Mouse (Mus musculus) spleen, adult 2 months (tissue): ENCODE results near the gene Arhgdib.

ENCODE experiments used
- CTCF ChIP-seq: fragments of 200-500 bp; IDR thresholded peaks from 2 replicates; pipeline ENCODE4 v1.5.1; 2011; ENCODE audit warnings: mild to moderate bottlenecking, inconsistent platforms; ENCODE audit not compliant: insufficient read depth, insufficient read length, insufficient replicate concordance; ENCODE audit errors: extremely low read depth
- POLR2A ChIP-seq: fragments of 200-500 bp; IDR thresholded peaks from 2 replicates; pipeline ENCODE4 v1.6.1; 2011; ENCODE audit warnings: low read depth, low read length, inconsistent platforms

DNA sequence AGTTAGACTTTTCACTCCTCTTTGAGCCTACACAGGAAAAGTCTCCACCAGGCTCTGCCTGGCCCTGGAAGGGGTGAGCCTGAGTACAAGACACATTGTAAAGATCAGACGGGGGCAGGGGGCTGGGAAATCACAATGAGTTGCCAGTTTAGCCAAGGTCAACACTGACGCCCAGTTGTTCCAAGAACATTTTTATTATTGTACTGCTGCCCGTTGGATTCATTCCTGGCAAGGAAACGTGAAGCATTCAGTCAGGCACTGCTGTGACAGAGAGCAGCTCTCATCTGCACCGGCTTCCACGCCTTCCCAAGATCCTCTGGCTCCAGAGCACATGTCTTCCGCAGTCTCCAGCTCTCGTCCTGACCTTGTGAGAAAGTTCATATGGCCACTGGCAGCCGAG, 53.8 kb downstream of the Arhgdib start:
- no peak for TF ChIP-seq CTCF
- no peak for TF ChIP-seq POLR2A
